Mouse (Mus musculus): ENCODE results near the gene Pex1. TPM values are rescaled to one million over a fixed set of nuclear protein-coding genes. Genes with fewer than 3 reads are reported as not detected.

Pex1 gene
- polyA plus RNA-seq, 2 experiments = 3.8 to 4.0 TPM

DNA sequence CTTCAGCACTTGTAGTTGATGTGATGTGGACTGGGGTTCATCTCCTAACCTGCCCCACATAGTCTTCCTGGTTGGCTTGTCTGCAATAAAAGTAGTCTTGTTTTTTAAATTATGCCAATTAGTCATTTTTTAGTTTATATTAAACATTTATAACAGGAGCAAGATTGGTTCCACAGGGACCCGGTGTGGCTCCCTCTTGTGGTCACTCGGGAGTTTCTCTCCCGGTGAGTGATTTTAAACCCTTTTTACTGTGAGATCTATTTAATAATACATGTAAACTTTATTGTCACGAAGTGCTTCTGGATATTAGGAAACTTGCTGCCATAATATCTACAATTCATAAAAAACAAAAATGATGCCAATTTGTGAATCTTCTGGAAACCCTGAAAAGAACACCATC is 38.1 kb downstream of the Pex1 start:
- no peak for DNase-seq (ENCODE audit: low read depth in 3 of 3, low spot score in 3 of 3)

DNA sequence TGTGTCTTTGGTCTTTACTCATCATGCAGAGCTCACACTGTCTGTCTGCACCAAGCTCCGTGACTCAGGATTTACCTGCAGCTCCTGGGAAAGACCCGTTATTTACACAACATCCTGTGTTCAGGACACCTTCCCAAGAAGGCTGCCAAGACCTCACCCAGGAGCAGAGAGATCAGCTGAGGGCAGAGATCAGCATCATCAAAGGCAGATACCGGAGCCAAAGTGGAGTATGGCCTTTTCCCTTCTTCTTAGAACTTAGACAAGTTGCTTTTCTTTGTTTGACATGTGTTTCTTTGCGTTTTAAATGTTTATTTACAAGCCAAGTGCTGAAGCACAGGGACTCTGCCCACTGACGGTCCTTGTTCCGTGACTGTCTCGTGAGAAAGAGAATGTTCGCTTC is 39.4 kb downstream of the Pex1 start:
- no peak overlapping the region for H3K9ac ChIP-seq (replicated peaks)
- H3K36me3 ChIP-seq (replicated peaks; ENCODE audit: control insufficient read depth, insufficient read depth, low read depth) = peaks cover 1% of the 10 kb centered on the region
- ATAC-seq (ENCODE audit: insufficient read depth) = no peak
- H3K4me1 ChIP-seq (replicated peaks; ENCODE audit: control insufficient read depth in 2 of 2, insufficient read depth in 2 of 2, low read length in 1 of 2) = 0 out of 4 replicates have a peak, but pooled peaks cover 0 to 2% of the 10 kb centered on the region in 2 experiments
- no peak for DNase-seq (ENCODE audit: low read depth in 3 of 3, low spot score in 3 of 3)
- TF ChIP-seq CTCF (IDR thresholded peaks at IDR 0.05; ENCODE audit: low read depth) = no peak
- TF ChIP-seq EP300 (IDR thresholded peaks at IDR 0.05; ENCODE audit: low read depth) = no peak
- WGBS (ENCODE audit: insufficient replicate concordance) = 74% methylated on average over 8 of the region's 8 CpGs
- H3K27me3 ChIP-seq (ENCODE audit: control insufficient read depth, insufficient read depth, low read length) = no peaks in the 10 kb centered on the region
- H3K4me3 ChIP-seq (ENCODE audit: insufficient read depth in 1 of 2, low read depth in 2 of 2, low read length in 2 of 2) = no peak overlapping the region
- H3K9me3 ChIP-seq (ENCODE audit: control insufficient read depth, low read length) = no peaks in the 10 kb centered on the region
- H3K27ac ChIP-seq = no peak overlapping the region
- H3K4me2 ChIP-seq (ENCODE audit: low read depth) = no peak overlapping the region

More for the DNA sequence above, 38.1 kb downstream of the Pex1 start:
- 57% methylated on average over 4 of the region's 4 CpGs for whole genome bisulfite sequencing (ENCODE audit: insufficient replicate concordance)
- H3K4me2 ChIP-seq (ENCODE audit: low read depth) = no peak overlapping the region
- no peak for ATAC-seq (ENCODE audit: insufficient read depth)
- H3K4me1 ChIP-seq (replicated peaks; ENCODE audit: control insufficient read depth in 2 of 2, insufficient read depth in 2 of 2, low read length in 1 of 2) = 0 out of 4 replicates have a peak, but pooled peaks cover 0 to 2% of the 10 kb centered on the region in 2 experiments
- H3K4me3 ChIP-seq (ENCODE audit: insufficient read depth in 1 of 2, low read depth in 2 of 2, low read length in 2 of 2) = no peak overlapping the region
- H3K27me3 ChIP-seq (ENCODE audit: control insufficient read depth, insufficient read depth, low read length) = no peaks in the 10 kb centered on the region
- H3K9ac ChIP-seq (replicated peaks) = no peak overlapping the region
- H3K9me3 ChIP-seq (ENCODE audit: control insufficient read depth, low read length) = no peaks in the 10 kb centered on the region
- no peaks in the 10 kb centered on the region for H3K36me3 ChIP-seq (replicated peaks; ENCODE audit: control insufficient read depth, insufficient read depth, low read depth)
- TF ChIP-seq EP300 (IDR thresholded peaks at IDR 0.05; ENCODE audit: low read depth) = no peak
- TF ChIP-seq CTCF (IDR thresholded peaks at IDR 0.05; ENCODE audit: low read depth) = peak; percentile 56
- no peak overlapping the region for H3K27ac ChIP-seq

DNA sequence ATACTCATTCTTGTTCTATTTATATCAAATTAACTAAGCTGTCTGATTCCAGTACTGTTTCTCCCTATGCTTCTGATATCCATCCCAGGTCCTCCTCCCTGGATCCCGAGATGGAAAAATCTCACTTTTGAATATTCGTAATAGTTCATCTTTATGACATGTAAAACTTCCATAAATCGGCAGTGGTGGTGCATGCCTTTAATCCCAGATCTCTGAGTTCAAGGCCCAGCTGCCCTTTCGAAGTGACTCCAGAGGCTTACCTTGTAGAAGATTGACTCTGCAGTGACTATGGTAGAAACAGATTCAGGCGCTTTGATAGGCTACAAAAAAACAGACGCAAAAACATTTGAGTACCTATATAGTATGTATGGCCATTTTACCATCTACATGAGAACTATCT is 48.8 kb downstream of the Pex1 start:
- no peaks in the 10 kb centered on the region for H3K9me3 ChIP-seq (ENCODE audit: control insufficient read depth, low read length)
- WGBS (ENCODE audit: insufficient replicate concordance) = 83% methylated on average over 6 of the region's 6 CpGs
- peaks cover 3 to 12% of the 10 kb centered on the region in 2 experiments; a peak in 3 of 4 replicates for H3K4me1 ChIP-seq (replicated peaks; ENCODE audit: control insufficient read depth in 2 of 2, insufficient read depth in 2 of 2, low read length in 1 of 2)
- no peak overlapping the region for H3K27ac ChIP-seq
- no peak overlapping the region for H3K4me2 ChIP-seq (ENCODE audit: low read depth)
- H3K4me3 ChIP-seq (ENCODE audit: insufficient read depth in 1 of 2, low read depth in 2 of 2, low read length in 2 of 2) = no peak overlapping the region
- H3K27me3 ChIP-seq (ENCODE audit: control insufficient read depth, insufficient read depth, low read length) = no peaks in the 10 kb centered on the region
- TF ChIP-seq EP300 (IDR thresholded peaks at IDR 0.05; ENCODE audit: low read depth) = no peak
- TF ChIP-seq CTCF (IDR thresholded peaks at IDR 0.05; ENCODE audit: low read depth) = no peak
- DNase-seq (ENCODE audit: low read depth in 3 of 3, low spot score in 3 of 3) (no peak), ATAC-seq (ENCODE audit: insufficient read depth) (no peak)
- H3K9ac ChIP-seq (replicated peaks) = no peak overlapping the region
- peaks cover 34% of the 10 kb centered on the region for H3K36me3 ChIP-seq (replicated peaks; ENCODE audit: control insufficient read depth, insufficient read depth, low read depth)

DNA sequence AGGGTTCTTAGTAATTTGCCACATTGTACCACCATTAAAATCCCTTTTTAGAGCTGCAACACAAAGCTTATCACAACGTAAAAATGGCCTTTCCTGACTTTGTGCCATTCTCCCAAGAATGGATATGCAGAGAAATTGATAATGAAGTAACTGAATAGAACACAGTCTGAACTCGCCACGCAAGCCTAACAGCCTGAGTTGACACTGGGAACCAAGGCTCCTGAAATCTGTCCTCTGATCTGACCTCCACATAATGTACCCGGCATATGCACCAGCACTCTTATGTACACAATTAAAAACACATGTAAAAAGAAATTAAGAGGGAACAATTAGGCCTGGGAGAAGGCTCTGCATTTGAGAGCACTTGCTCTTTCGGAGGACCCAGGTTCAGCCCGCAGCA is 49.5 kb downstream of the Pex1 start:
- no peaks in the 10 kb centered on the region for H3K9me3 ChIP-seq (ENCODE audit: control insufficient read depth, low read length)
- WGBS (ENCODE audit: insufficient replicate concordance) = 80% methylated on average over 6 of the region's 6 CpGs
- H3K27me3 ChIP-seq (ENCODE audit: control insufficient read depth, insufficient read depth, low read length) = no peaks in the 10 kb centered on the region
- H3K4me2 ChIP-seq (ENCODE audit: low read depth) = peak overlapping the region; percentile 82; the same call in 1 of the 2 replicates
- no peak overlapping the region for H3K27ac ChIP-seq
- no peak for DNase-seq (ENCODE audit: low read depth in 3 of 3, low spot score in 3 of 3)
- TF ChIP-seq EP300 (IDR thresholded peaks at IDR 0.05; ENCODE audit: low read depth) (no peak), CTCF (IDR thresholded peaks at IDR 0.05; ENCODE audit: low read depth) (no peak)
- H3K4me3 ChIP-seq (ENCODE audit: insufficient read depth in 1 of 2, low read depth in 2 of 2, low read length in 2 of 2) = peak overlapping the region in 1 of 2 experiments; percentile 3; a peak in 1 of 4 replicates
- no peak for ATAC-seq (ENCODE audit: insufficient read depth)
- peaks cover 3 to 12% of the 10 kb centered on the region in 2 experiments; a peak in 3 of 4 replicates for H3K4me1 ChIP-seq (replicated peaks; ENCODE audit: control insufficient read depth in 2 of 2, insufficient read depth in 2 of 2, low read length in 1 of 2)
- peaks cover 32% of the 10 kb centered on the region for H3K36me3 ChIP-seq (replicated peaks; ENCODE audit: control insufficient read depth, insufficient read depth, low read depth)
- no peak overlapping the region for H3K9ac ChIP-seq (replicated peaks)

DNA sequence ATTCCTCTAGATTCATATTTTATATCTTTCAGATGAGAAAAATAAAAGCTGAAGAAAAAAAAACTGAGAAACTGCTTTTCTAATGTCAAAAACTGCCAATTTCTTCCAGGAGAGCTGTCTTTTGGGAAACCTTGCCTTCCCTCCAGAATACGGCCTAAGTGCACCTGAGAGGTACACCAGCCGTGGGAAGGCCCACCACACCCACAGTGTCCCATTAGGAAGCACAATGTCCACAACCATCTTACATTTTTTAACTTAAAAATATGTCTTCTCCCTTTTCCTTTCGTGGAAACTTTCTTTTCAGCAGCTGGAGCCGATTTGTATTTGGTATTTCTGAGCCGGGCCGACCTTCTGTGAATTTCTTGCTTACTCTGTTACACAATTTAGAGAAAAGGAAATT is 50.7 kb downstream of the Pex1 start:
- H3K9me3 ChIP-seq (ENCODE audit: control insufficient read depth, low read length) = no peaks in the 10 kb centered on the region
- peak overlapping the region; percentile 86 for H3K27ac ChIP-seq
- H3K4me1 ChIP-seq (replicated peaks; ENCODE audit: control insufficient read depth in 2 of 2, insufficient read depth in 2 of 2, low read length in 1 of 2) = peaks cover 3 to 12% of the 10 kb centered on the region in 2 experiments; a peak in 3 of 4 replicates
- peak overlapping the region; percentile 93 to 95 for H3K4me3 ChIP-seq (ENCODE audit: insufficient read depth in 1 of 2, low read depth in 2 of 2, low read length in 2 of 2)
- peak overlapping the region; percentile 82 for H3K4me2 ChIP-seq (ENCODE audit: low read depth)
- no peaks in the 10 kb centered on the region for H3K27me3 ChIP-seq (ENCODE audit: control insufficient read depth, insufficient read depth, low read length)
- WGBS (ENCODE audit: insufficient replicate concordance) = 24% methylated on average over 6 of the region's 6 CpGs
- ATAC-seq (ENCODE audit: insufficient read depth) = no peak
- peaks cover 23% of the 10 kb centered on the region for H3K36me3 ChIP-seq (replicated peaks; ENCODE audit: control insufficient read depth, insufficient read depth, low read depth)
- DNase-seq (ENCODE audit: low read depth in 3 of 3, low spot score in 3 of 3) = no peak
- H3K9ac ChIP-seq (replicated peaks) = peak overlapping the region; percentile 95
- TF ChIP-seq CTCF (IDR thresholded peaks at IDR 0.05; ENCODE audit: low read depth) = no peak
- no peak for TF ChIP-seq EP300 (IDR thresholded peaks at IDR 0.05; ENCODE audit: low read depth)

Data from liver, embryonic 14.5 days (tissue).